Mouse (Mus musculus) NIH3T3 (cell line): ENCODE results near the gene Cadm1.

ENCODE experiments used
- DNase-seq: peaks from one replicate; pipeline ENCODE4 v3.0.0-alpha.2; 2012; ENCODE audit warnings: low read depth

The Cadm1 gene

DNA sequence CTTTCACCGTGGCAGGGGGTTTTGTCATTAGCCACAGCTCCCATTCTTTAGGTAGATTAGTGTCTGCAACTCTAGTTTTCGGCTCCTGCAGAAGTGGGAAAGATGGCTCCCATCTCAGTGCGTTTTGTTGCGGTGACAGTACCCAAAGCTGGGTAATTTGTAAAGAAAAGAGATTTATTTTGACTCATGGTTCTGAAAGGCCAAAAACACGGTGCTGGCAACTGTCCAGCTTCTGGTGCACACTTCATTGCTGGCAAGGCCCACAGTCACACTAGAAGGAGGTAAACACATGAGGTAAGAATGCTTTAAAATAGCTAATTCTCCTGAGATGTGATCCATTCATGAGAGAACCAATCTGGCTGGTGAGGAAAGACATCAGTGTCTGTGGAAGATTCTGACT, 18.9 kb downstream of the Cadm1 start:
- DNase-seq = no peak

DNA sequence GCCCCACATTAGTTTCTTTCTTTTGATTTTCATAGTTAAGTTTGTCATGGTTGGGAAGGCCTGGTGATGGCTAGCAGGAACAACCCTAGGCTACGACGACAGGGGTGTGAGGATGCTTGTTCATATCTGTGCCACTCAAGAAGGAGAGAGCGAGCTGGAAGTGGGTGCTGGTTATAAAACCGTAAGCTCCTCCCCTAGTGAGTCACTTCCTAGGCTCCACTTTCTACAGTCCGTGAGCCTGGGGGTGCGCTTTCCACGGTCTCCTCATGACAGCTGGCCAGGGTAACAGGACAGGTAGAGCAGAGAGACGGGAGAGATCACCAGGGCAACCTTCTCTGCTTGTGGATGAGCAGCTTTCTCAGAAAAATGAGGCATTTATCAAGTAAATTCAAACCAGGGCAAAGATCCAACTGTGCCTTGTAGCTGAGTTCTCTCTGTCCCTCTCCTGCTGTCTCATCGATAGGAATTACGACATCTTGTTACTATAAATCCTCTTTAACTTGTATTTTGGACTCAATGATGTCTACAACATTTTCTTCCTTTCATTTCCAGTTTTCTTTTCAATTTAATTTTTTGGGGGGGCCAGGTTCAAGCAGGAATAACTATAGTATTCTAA, 23.1 kb downstream of the Cadm1 start:
- DNase-seq = no peak

DNA sequence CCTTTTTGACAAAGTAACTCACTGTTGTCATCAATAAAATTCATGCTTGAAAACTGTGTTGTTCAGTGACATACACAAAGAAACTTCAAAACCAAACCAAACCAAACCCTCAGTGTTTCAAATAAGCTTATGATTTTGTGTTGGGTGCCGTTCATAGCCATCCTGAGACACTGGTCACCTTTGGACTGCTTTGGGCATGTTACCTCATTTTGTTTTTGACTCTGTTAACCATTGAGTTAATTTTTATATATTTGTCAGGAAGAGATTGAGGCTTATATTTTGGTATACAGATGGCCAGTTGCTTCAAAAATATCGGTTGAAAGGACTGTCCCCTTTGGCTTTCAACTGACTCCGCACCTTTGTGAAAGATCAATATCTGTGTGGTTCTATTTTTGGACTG, 30.8 kb downstream of the Cadm1 start:
- DNase-seq = no peak

GRCm38 (mm10) chr9:47561596-47561995, 31.6 kb downstream of the Cadm1 start:
- DNase-seq = no peak

DNA sequence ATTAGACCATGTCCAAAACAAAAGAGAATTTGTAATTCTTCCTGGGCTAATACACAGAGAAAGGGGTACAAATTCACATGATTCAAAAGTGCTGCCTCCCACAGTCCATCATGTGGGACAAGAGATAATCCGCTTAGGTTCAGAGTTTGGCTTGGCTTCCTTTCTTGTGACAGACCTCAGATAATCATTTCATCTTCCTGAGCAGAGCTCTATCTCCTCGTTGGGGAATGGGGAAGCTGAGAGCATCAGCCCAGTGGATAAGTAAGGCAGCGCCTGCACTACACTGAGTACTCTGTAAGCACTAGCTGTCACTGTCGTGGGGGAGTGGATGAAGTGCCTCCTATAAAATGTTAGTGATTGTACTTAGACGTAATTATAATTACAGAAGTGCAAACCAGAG, 35.1 kb downstream of the Cadm1 start:
- no peak for DNase-seq

DNA sequence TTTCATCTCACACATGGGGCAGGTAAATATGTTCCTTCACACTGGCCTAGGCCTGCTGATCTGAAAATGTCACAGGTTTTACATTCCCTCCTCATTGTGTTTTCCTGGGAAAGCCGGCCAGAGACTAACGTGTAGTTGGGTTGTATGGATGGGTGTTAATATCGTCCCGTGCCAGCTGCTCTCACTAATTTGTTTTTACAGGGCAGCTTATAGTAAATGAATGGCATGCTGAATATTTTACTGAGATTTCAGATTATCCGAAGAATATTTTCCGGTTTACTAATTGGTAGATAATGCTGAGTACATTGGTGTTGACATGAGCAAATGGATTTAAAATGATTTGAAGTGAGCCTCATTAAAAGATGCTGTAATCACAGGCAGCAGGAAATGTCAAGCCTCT, 37.9 kb downstream of the Cadm1 start:
- DNase-seq = no peak

GRCm38 (mm10) chr9:47570184-47570583, 40.2 kb downstream of the Cadm1 start:
- no peak for DNase-seq

- DNase-seq = no peak
Measured at GRCm38 (mm10) chr9:47571461-47571860, 41.5 kb downstream of the Cadm1 start.

DNA sequence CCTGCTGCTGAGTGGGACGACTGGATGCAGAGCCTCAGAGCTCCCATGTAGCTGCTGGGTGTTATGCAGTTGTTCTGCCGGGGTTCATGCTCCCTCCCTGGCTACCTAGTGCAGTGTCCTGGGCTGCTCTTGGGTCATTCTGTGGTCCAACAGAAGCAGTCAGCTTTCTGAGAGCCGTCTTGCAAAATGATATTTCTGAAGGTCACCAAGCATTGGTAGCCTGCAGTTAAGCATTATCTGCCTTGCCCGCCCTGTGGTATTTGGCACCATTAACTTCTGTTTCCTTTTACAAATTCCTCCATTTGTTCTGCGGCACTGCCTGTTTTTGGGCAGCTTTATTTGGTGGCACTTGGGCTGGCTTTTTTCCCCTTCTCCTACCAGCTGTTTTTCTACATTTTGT, 42.2 kb downstream of the Cadm1 start:
- no peak for DNase-seq

DNA sequence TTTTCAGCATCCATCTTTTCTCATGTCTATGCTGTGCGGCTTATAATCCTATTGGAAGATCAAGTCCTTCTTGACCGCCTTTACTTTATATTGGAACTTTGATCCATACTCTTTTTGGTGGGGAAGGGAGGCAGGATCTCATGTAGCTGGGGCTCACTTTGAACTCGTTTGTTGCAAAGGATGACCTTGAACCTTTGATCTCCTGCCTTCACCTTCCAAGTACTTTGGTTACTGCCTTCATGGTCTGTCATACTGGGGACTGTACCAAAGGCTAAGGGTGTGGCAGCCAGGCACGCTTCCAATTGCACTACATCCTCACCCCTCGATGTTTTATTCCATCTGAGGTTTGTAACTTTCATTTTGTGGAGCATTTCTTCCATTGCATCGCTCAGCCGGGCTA, 43.5 kb downstream of the Cadm1 start:
- no peak for DNase-seq

GRCm38 (mm10) chr9:47574710-47575414, 44.9 kb downstream of the Cadm1 start:
- peak; percentile 50 for DNase-seq

- no peak for DNase-seq
Measured at GRCm38 (mm10) chr9:47575764-47576163, 45.8 kb downstream of the Cadm1 start.

DNA sequence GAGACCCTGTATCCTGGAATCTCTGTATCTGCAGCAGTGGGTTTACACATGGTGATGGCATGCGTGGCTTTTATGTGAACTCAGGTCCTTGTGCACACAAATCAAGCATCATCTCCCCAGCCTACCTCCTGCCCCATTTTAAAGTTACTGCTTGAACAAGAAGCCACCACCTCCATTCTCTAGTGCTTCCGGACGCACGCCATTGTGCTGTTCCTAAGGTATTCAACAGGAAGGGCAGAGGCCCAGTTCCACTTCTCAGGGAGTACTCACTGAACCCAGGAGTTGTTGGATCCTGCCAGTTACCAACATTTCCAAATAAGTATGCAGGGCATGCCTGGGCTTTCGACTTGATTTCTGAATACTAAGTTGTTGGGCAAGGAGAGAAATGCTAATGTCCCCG, 49.5 kb downstream of the Cadm1 start:
- no peak for DNase-seq

DNA sequence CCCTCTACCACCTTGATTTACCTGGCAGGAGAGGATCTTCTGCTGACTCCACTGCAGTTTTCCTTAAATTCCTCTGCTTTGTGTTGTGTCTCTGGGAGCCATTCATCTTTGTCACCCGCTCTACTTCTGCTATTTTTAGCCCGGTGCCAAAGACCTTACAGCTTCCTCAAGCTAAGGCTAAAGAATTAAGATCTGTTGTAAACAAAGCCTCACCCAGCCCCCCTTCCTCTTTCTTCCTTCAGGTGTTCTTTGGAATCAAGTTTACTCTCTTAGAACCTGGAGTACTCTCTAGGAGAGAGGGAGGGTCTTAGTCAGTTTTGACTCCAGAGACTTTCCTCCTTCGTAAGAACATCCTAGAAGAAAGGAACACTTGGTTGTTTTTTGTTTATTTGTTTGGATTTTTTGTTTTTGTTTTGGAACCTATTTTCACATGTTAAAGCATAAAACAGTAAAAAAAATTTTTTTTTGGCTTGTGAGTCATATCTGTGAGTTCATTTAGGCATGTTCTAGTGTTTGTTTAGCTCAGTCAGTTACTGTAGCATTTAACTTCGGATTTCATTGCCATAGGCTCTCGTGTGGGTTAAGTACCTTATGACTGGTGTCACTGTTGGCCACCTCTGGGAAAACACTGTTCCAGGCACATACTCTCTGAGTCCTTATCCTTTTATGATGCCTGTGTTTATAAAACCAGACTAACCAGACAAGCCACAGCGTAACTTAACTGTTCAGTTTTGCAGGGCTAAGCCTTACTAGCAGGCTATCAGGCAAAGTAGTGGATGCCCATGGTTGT, 51.8 kb downstream of the Cadm1 start:
- DNase-seq = no peak

- DNase-seq = no peak
Measured at GRCm38 (mm10) chr9:47583241-47583640, 53.3 kb downstream of the Cadm1 start.

GRCm38 (mm10) chr9:47586176-47586575, 56.2 kb downstream of the Cadm1 start:
- no peak for DNase-seq

DNA sequence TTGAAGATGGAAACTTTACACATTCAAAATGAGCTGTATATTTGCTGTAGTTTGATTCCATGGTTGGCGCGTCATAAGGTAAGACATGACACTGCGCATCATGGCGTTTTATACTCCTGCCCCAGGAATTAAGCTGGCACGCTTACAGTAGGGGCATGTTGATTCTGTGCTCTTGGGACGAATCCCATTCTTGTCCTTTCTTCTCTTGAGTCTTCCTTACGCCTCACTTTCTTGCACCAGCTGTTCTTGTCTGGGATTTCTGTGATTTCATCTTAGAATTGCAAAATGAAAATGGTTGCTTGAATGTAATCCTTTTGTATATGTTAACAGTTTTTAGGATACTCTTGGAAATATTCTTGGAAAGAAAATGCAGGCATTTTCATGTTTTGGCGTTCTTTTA, 56.9 kb downstream of the Cadm1 start:
- no peak for DNase-seq

DNA sequence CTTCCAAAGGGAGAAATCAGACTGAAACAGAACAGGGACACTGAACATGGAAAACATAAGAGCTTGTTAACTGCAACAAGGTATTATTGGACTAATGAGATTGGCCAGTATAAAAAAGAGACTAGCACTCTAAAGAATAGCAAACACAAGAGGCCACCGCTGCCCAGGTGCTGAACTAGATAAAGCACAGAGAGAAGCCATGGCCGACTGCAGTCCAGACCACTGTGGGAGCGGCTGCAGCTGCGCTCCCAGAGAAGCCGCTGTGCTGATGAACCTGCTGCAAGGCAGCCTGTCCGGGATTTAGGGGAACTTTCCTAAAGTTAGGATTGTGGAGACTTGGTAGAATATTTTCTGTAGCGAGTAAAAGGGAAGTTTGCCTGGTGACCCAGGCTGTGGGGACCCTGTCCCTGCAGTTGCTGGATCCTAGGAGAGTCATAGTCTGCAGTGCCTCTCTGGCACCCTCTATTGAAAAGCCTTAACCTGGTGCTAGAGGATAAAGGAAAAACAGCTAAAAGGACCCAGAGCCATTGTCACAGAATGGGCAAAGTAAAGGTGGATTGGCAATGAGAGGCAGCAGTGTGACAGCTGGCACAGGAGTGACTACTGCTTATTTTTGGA, 57.7 kb downstream of the Cadm1 start:
- DNase-seq = no peak

DNA sequence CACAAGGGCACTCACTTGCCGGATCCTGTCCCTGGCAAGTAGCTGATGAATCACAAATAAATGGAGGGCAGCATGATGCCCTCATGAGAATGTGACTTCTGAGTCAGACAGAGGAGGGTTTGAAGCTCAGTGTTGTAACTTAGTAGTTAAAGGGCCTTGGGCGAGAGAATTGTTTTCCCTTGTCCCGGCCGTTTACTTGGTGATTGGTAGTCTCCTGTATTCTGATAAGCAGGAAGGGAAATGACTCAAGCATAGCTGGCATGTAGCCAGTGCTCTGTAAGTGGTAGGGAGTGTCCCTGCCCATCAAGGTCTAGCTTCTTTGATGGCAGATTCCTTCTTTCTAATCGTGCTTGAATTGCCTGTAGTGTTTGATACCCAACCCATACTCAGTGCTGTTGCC, 59.9 kb downstream of the Cadm1 start:
- DNase-seq = peak; percentile 20

GRCm38 (mm10) chr9:47601541-47601940, 71.6 kb downstream of the Cadm1 start:
- no peak for DNase-seq

DNA sequence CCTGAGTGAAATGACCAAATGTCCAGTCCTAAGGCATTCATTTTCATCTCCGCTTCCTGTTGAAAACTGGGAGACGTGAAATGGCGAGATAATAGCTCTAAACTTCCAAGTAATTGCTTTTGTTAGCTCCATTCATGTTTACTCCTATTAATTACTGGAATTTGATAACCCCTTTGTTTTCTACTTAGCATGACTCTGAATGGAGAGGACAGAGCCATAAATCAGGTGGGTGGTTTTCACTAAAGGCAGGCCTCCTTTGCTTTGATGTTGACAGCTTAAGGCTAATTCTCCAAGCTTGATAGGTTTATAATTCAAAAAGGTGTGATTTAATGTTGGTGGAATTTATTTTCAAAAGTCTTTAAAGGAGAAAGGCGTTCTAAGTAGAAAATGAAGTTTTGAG, 74.0 kb downstream of the Cadm1 start:
- DNase-seq = no peak

GRCm38 (mm10) chr9:47605628-47606027, 75.7 kb downstream of the Cadm1 start:
- no peak for DNase-seq

GRCm38 (mm10) chr9:47608441-47608840, 78.5 kb downstream of the Cadm1 start:
- no peak for DNase-seq
